Mouse (Mus musculus) G1E (cell line): ENCODE measurements around the gene Dbt. TPM values are rescaled to one million over a fixed set of nuclear protein-coding genes. Genes with fewer than 3 reads are reported as not detected.

Experiments
- ATAC-seq: 2 replicates; pipeline ENCODE4 v1.8.0; 2016; ENCODE audit warnings: mild to moderate bottlenecking; ENCODE audit not compliant: insufficient number of reproducible peaks, poor library complexity, low FRiP score, severe bottlenecking; ENCODE audit errors: extremely low read depth
- DNase-seq: peaks from one replicate; pipeline ENCODE4 v3.0.0; 2012; ENCODE audit warnings: low spot score
- H3K27me3 ChIP-seq: 2 replicates; pipeline ENCODE4 v1.6.1; 2012; ENCODE audit warnings: mild to moderate bottlenecking, low read length, inconsistent platforms; ENCODE audit not compliant: insufficient read depth
- H3K36me3 ChIP-seq: replicated peaks from 2 replicates; pipeline ENCODE3; 2012; ENCODE audit warnings: mild to moderate bottlenecking, inconsistent platforms
- H3K4me1 ChIP-seq: 2 replicates; pipeline ENCODE4 v1.6.1; 2012; ENCODE audit warnings: low read depth, low read length, inconsistent platforms, mixed read lengths; ENCODE audit not compliant: insufficient read depth
- H3K4me3 ChIP-seq: 2 replicates; pipeline ENCODE4 v1.5.1; 2012; ENCODE audit warnings: low read depth, mild to moderate bottlenecking, inconsistent platforms, low read length, moderate library complexity, mixed read lengths
- H3K9me3 ChIP-seq: replicated peaks from 2 replicates; pipeline ENCODE4 v1.6.1; 2012; ENCODE audit warnings: inconsistent platforms
- CTCF ChIP-seq: IDR thresholded peaks from 2 replicates; pipeline ENCODE4 v1.5.1; 2012; ENCODE audit warnings: low read depth, low read length, inconsistent platforms, mixed read lengths
- GATA1 ChIP-seq: IDR thresholded peaks from 2 replicates; pipeline ENCODE4 v1.6.1; 2012; ENCODE audit warnings: borderline replicate concordance, low read length, inconsistent platforms, mixed read lengths
- GATA2 ChIP-seq: IDR thresholded peaks from 2 replicates; pipeline ENCODE4 v1.6.1; 2012; ENCODE audit warnings: low read depth, low read length, inconsistent platforms, borderline replicate concordance
- POLR2AphosphoS5 ChIP-seq: IDR thresholded peaks from 2 replicates; pipeline ENCODE4 v1.6.1; 2012; ENCODE audit warnings: low read depth, low read length, inconsistent platforms; ENCODE audit not compliant: insufficient replicate concordance
- TAL1 ChIP-seq: conservative IDR thresholded peaks from 2 replicates; pipeline ENCODE4 v1.6.1; 2012; ENCODE audit warnings: low read depth, low read length, inconsistent platforms, mixed read lengths
- polyA plus RNA-seq: library from polyadenylated mRNA; stranded (reverse); fragments of >175 nt; gene quantifications from 2 replicates; pipeline ENCODE4 v1.2.3, GENCODE M21; 2012
- total RNA-seq, 2 experiments: library from RNA; stranded (forward) in 1 of 2; stranded (reverse) in 1 of 2; fragments of 200-1000 nt in 1 of 2; fragments of >200 nt in 1 of 2; fragmentation: Nextera tagmentation in 1 of 2; gene quantifications; 2 replicates each; pipeline ENCODE4 v1.2.3; 2014 to 2017

Dbt gene
- total and polyA plus RNA-seq, 3 experiments = 0.69 to 9.5 (median 6.8) TPM

DNA sequence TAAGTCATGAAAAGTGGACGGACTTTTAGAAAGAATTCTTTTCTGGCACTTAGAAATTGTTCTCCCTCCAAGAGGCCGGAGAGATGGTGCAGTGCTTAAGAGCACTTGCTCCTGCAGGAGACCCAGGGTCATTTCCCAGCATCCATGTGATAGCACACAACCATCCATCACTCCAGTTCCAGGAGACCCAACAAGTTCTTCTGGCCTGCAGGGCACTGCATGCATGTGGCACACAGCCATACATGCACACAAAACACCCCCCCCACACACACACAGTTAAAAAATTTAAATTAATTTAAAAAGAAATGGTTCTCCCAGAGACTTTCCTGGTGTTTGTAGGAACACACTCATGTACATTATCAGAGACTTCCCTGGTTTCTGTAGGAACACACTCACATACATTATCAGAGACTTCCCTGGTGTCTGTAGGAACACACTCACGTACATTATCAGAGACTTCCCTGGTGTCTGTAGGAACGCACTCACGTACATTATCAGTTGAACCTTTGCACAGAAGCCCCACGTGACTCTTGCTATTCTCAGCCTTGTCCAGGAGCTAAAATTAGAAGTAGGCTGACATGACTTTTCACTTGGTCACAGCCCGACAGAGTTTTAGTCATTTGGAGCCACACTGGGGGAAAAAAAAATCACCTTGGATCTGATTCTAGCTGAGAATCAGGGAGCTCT is 49.7 kb downstream of the Dbt start, which contains the start of gene Lrrc39:
Gene Lrrc39, plus strand, starts transcription at position 566 of the 687 bp plus-strand sequence.
- H3K4me1 ChIP-seq = peaks cover 18% of the 10 kb centered on the region
- peaks cover 3% of the 10 kb centered on the region; the same call in 1 of the 2 replicates for H3K9me3 ChIP-seq
- H3K36me3 ChIP-seq = no peaks in the 10 kb centered on the region
- peak; percentile 43 for DNase-seq
- peak within 1 kb of the TSS; percentile 51; the same call in 1 of the 2 replicates for H3K4me3 ChIP-seq
- peak; percentile 95 for ATAC-seq
- TF ChIP-seq GATA1 (no peak), TAL1 (peak; percentile 30; the same call in 1 of the 2 replicates)
- H3K27me3 ChIP-seq = no peaks in the 10 kb centered on the region

DNA sequence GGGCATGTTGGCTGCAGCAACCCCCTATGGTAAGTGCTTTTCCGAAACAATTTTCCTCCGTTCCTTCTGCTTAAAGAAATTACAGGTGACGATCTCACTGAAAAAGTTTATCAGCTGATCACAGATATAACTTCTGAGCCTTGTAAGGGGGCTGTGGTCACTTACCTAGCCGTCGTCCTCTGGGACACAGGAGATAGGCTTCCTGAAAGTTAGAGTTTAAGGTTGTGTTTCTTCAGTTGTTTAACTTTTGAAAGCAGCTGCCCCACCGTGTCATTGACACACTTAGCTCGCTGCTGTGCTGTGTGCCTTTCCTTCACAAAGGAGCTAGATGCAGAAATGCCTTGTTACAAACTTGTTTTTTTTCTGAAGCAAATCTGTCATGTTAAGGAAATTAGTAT is 50.2 kb downstream of the Dbt start:
- H3K4me1 ChIP-seq = peaks cover 18% of the 10 kb centered on the region
- peaks cover 3% of the 10 kb centered on the region; the same call in 1 of the 2 replicates for H3K9me3 ChIP-seq
- no peaks in the 10 kb centered on the region for H3K27me3 ChIP-seq
- 0 out of 2 replicates have a peak, but pooled peaks have one; percentile 22 for ATAC-seq
- TF ChIP-seq GATA1 (no peak), GATA2 (no peak), TAL1 (no peak), CTCF (no peak), POLR2AphosphoS5 (no peak)
- no peaks in the 10 kb centered on the region for H3K36me3 ChIP-seq
- no peak for DNase-seq
- H3K4me3 ChIP-seq = peak overlapping the region; percentile 51; the same call in 1 of the 2 replicates

DNA sequence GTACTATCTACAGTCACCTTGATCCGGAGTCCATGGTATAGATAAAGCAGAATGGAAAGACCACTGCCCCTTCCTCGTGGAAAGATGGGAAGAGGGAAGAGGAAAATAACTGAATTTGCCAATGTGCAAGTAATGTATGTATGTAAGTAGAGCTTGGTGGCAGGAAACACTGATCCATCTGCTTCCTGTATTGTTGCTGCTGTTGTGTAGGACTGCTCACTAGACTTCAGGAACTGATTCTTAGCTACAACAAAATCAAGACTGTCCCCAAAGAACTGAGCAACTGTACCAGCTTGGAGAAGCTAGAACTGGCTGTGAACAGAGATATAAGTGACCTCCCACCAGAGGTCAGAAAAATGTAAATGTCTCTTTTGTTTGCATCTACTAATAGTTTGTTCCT is 57.8 kb downstream of the Dbt start:
- no peak for DNase-seq
- no peaks in the 10 kb centered on the region for H3K36me3 ChIP-seq
- H3K4me3 ChIP-seq = no peak overlapping the region
- H3K27me3 ChIP-seq = peaks cover 6% of the 10 kb centered on the region
- TF ChIP-seq GATA1 (no peak), GATA2 (no peak), TAL1 (no peak), POLR2AphosphoS5 (no peak), CTCF (no peak)
- no peak for ATAC-seq
- peaks cover 3% of the 10 kb centered on the region; the same call in 1 of the 2 replicates for H3K9me3 ChIP-seq
- H3K4me1 ChIP-seq = 0 out of 2 replicates have a peak, but pooled peaks cover 2% of the 10 kb centered on the region

DNA sequence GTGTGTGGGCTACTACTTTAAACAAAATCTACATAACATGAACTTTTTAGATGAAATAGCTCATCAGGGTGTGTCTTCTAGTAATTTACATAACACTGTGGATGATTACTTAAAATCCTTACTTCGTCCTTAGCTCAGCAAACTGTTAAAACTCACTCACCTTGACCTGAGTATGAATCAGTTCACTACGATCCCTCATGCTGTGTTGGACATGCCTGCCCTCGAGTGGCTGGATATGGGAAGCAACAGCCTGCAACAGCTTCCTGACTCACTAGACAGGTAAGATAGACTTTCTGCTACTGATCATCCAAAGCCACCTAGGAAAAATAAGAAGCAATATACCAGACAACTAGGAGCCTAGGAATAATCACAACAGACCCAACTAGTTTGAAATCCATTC is 64.4 kb downstream of the Dbt start:
- H3K36me3 ChIP-seq = peaks cover 19% of the 10 kb centered on the region
- TF ChIP-seq GATA2 = no peak
- ATAC-seq (no peak), DNase-seq (no peak)
- H3K9me3 ChIP-seq = no peaks in the 10 kb centered on the region
- H3K4me1 ChIP-seq = no peaks in the 10 kb centered on the region
- H3K27me3 ChIP-seq = peaks cover 1% of the 10 kb centered on the region
- H3K4me3 ChIP-seq = no peak overlapping the region

DNA sequence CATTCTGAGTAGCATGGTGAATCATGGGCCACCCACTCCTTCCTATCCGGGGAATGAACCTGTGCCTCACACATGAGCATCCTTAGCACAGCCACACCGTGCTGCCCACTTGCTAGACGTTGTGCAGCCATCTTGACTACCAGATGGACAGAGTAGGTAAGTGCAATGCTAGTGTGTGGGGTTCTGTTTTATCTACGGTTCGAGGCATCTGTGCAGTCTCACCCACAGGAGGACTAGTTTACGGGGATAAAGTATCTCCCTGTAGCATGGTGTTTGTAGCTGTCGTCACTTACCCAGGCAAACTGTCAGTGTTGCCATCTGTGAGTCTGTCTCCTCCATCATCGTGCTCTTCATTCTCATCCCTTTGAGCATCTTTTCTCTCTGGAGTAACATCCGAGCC is 69.3 kb downstream of the Dbt start:
- TF ChIP-seq CTCF = no peak
- TF ChIP-seq GATA1 = no peak
- TF ChIP-seq TAL1 = no peak
- TF ChIP-seq POLR2AphosphoS5 = no peak
- TF ChIP-seq GATA2 = no peak
- Histone ChIP-seq H3K27me3 (no peaks in the 10 kb centered on the region), H3K4me3 (no peak overlapping the region), H3K36me3 (peaks cover 62% of the 10 kb centered on the region), H3K4me1 (peaks cover under 1% of the 10 kb centered on the region; the same call in 1 of the 2 replicates), H3K9me3 (no peaks in the 10 kb centered on the region)
- ATAC-seq (no peak), DNase-seq (no peak)

DNA sequence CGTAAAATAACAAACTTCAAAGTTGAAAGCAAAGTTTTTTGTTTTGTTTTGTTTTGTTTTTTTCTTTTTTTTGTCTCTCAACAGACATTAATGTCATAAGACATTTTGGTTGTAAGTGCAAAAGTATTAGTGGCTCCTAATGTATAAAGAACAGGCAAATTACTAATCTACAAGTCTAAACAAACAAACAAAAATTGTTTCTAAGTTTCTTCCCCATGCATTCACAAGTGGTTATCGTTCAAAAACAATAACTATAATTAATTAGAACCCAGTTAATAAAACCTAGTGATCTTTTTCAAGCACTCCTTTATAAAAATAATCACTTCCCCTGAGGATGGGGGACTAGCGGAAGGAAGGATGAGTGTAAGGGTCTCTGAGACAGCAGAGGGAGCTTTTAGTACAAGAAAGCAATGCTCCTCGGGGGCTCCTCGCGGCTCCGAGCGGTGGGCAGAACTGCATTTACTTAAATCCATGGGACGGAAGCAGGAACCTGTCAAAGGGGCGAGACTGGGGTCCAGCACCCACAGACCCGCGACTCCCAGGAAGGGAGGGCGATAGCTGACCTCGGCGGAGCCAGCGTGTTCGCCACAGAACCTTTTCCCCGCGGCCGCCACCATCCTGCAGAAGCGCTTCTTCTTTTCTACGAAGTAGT is 81.3 kb downstream of the Dbt start:
- Histone ChIP-seq H3K4me1 (peaks cover 29% of the 10 kb centered on the region), H3K4me3 (peak overlapping the region; percentile 94), H3K27me3 (no peaks in the 10 kb centered on the region), H3K36me3 (peaks cover 47% of the 10 kb centered on the region), H3K9me3 (no peaks in the 10 kb centered on the region)
- TF ChIP-seq POLR2AphosphoS5 (no peak), TAL1 (no peak), GATA2 (no peak), CTCF (no peak), GATA1 (no peak)
- DNase-seq (peak; percentile 38), ATAC-seq (peak; percentile 36)
